Mouse (Mus musculus) adrenal gland, postnatal 4 days (tissue): ENCODE data around the gene Trpc7. TPM values are rescaled to one million over a fixed set of nuclear protein-coding genes. Genes with fewer than 3 reads are reported as not detected.

Experiments
- DNase-seq, 2 experiments: peaks; one replicate each; pipeline ENCODE4 v3.0.0; 2021 to 2022; ENCODE audit warnings: low spot score in 2 of 2, mixed read lengths in 2 of 2
- long read RNA-seq, 2 experiments: library from polyadenylated mRNA; stranded (forward); transcript quantifications; one replicate each; pipeline ENCODE4 v2.0.0; 2021
- total RNA-seq, 2 experiments: library from RNA; stranded (reverse); gene quantifications; 2 replicates each; pipeline ENCODE4 v1.2.3; 2021

The Trpc7 gene
- under 1 TPM; 0.36 to 0.51 TPM for total RNA-seq
- long read RNA-seq, experiment 1, result 0 reads
- long read RNA-seq, experiment 2, result 0 reads

GRCm38 (mm10) chr13:56895893-56896292 lies at the start of gene Trpc7:
Gene Trpc7, minus strand, starts transcription at chr13:56895993.
- no peak for DNase-seq

GRCm38 (mm10) chr13:56939261-56939660 lies 43.5 kb upstream of the Trpc7 start:
- DNase-seq, result no peak

- DNase-seq, result no peak
These were observed 38.2 kb upstream of the Trpc7 start for GRCm38 (mm10) chr13:56933832-56934510.

GRCm38 (mm10) chr13:56930421-56930820 lies 34.6 kb upstream of the Trpc7 start:
- DNase-seq, result no peak

- DNase-seq, result no peak
These were observed 27.2 kb upstream of the Trpc7 start for GRCm38 (mm10) chr13:56922976-56923375.

GRCm38 (mm10) chr13:56921251-56921650 lies 25.5 kb upstream of the Trpc7 start:
- no peak for DNase-seq

GRCm38 (mm10) chr13:56914721-56915120 lies 18.9 kb upstream of the Trpc7 start:
- DNase-seq, result no peak

- DNase-seq, result no peak
These were observed 15.3 kb upstream of the Trpc7 start for GRCm38 (mm10) chr13:56911093-56911492.

- peak; percentile 36 to 37 for DNase-seq
These were observed 407 bp downstream of the Trpc7 start for GRCm38 (mm10) chr13:56895386-56895785.

GRCm38 (mm10) chr13:56894543-56894942 lies 1.2 kb downstream of the Trpc7 start:
- no peak for DNase-seq

GRCm38 (mm10) chr13:56889888-56890287 lies 5.9 kb downstream of the Trpc7 start:
- no peak for DNase-seq

GRCm38 (mm10) chr13:56882931-56883330 lies 12.9 kb downstream of the Trpc7 start:
- DNase-seq, result no peak

GRCm38 (mm10) chr13:56864567-56864966 lies 31.2 kb downstream of the Trpc7 start:
- no peak for DNase-seq

GRCm38 (mm10) chr13:56862011-56862410 lies 33.8 kb downstream of the Trpc7 start:
- DNase-seq, result no peak

GRCm38 (mm10) chr13:56854506-56854905 lies 41.3 kb downstream of the Trpc7 start:
- no peak for DNase-seq

GRCm38 (mm10) chr13:56853436-56853835 lies 42.4 kb downstream of the Trpc7 start:
- DNase-seq, result no peak

GRCm38 (mm10) chr13:56845866-56846265 lies 49.9 kb downstream of the Trpc7 start:
- DNase-seq, result no peak

GRCm38 (mm10) chr13:56815471-56815870 lies 80.3 kb downstream of the Trpc7 start:
- DNase-seq, result no peak

GRCm38 (mm10) chr13:56806776-56807490 lies 88.9 kb downstream of the Trpc7 start:
- peak; percentile 85 to 88 for DNase-seq

- DNase-seq, result no peak
These were observed 90.7 kb downstream of the Trpc7 start for GRCm38 (mm10) chr13:56805131-56805530.

- no peak for DNase-seq
These were observed 98.3 kb downstream of the Trpc7 start for GRCm38 (mm10) chr13:56797459-56797858.

GRCm38 (mm10) chr13:56795501-56795900 lies 100.3 kb downstream of the Trpc7 start:
- no peak for DNase-seq

- DNase-seq, result no peak
These were observed 101.4 kb downstream of the Trpc7 start for GRCm38 (mm10) chr13:56794441-56794840.
